Mouse (Mus musculus) heart, adult 2 months (tissue): Measurements from ENCODE around the gene Lsp1. TPM values are rescaled to one million over a fixed set of nuclear protein-coding genes. Genes with fewer than 3 reads are reported as not detected.

Source experiments
- DNase-seq, 2 experiments: peaks; one replicate each; pipeline ENCODE4 v3.0.0; 2021
- H3K27ac ChIP-seq: fragments of 200-600 bp; 2 replicates; pipeline ENCODE4 v1.8.1; 2022
- H3K27me3 ChIP-seq: fragments of 200-500 bp; 2 replicates; pipeline ENCODE4 v1.6.1; 2012; ENCODE audit warnings: mild to moderate bottlenecking, low read length, inconsistent platforms, mixed read lengths; ENCODE audit not compliant: control insufficient read depth, insufficient read depth
- H3K36me3 ChIP-seq: fragments of 200-500 bp; 2 replicates; pipeline ENCODE4 v1.6.1; 2012; ENCODE audit warnings: low read length, inconsistent platforms; ENCODE audit not compliant: control insufficient read depth, insufficient read depth
- H3K4me1 ChIP-seq: fragments of 200-500 bp; 2 replicates; pipeline ENCODE4 v1.6.1; 2011; ENCODE audit warnings: low read length; ENCODE audit not compliant: control insufficient read depth, insufficient read depth
- H3K4me3 ChIP-seq: fragments of 200-600 bp; 2 replicates; pipeline ENCODE4 v1.8.1; 2022
- H3K79me2 ChIP-seq: fragments of 200-500 bp; replicated peaks from 2 replicates; pipeline ENCODE4 v1.6.1; 2012; ENCODE audit warnings: mild to moderate bottlenecking, inconsistent platforms, low read length, moderate library complexity, mixed read lengths; ENCODE audit not compliant: control insufficient read depth, insufficient read depth
- H3K9ac ChIP-seq: fragments of 200-500 bp; 2 replicates; pipeline ENCODE4 v1.6.1; 2012; ENCODE audit warnings: low read depth, mild to moderate bottlenecking, control low read depth, inconsistent platforms, low read length, mixed read lengths
- CTCF ChIP-seq: fragments of 200-600 bp; IDR thresholded peaks from 2 replicates; pipeline ENCODE4 v1.8.1; 2022; ENCODE audit warnings: antibody characterized with exemption, mild to moderate bottlenecking, moderate library complexity
- EP300 ChIP-seq: fragments of 200-500 bp; IDR thresholded peaks from 2 replicates; pipeline ENCODE4 v1.6.1; 2011; ENCODE audit warnings: low read depth, low read length, control low read depth; ENCODE audit not compliant: insufficient read depth
- POLR2A ChIP-seq: fragments of 200-500 bp; IDR thresholded peaks from 2 replicates; pipeline ENCODE4 v1.6.1; 2011; ENCODE audit warnings: mild to moderate bottlenecking, low read depth, low read length, control low read depth; ENCODE audit not compliant: insufficient read depth
- WGBS: fragments of 180-500 bp; shearing (Covaris S2); methylation state at CpG from one replicate; pipeline ENCODE4 v1.1.7; 2018; 5-methylcytosine and 5-hydroxymethylcytosine counted together
- intact Hi-C: fragments of 180-260 bp; cut with DNase I; formaldehyde crosslinking; loops from one replicate; pipeline ENCODE4 v1.15.1; 2025
- polyA plus RNA-seq: library from polyadenylated mRNA; depleted of rRNA; stranded (reverse); fragments of >200 nt; gene quantifications from 2 replicates; pipeline ENCODE4 v1.2.3, GENCODE M21; 2012
- total RNA-seq, 2 experiments: library from RNA; stranded (reverse); gene quantifications; 2 replicates each; pipeline ENCODE4 v1.2.3; 2021

The Lsp1 gene
- total and polyA plus RNA-seq, 3 experiments, result 28.4 to 96.6 (median 35.0) TPM

DNA sequence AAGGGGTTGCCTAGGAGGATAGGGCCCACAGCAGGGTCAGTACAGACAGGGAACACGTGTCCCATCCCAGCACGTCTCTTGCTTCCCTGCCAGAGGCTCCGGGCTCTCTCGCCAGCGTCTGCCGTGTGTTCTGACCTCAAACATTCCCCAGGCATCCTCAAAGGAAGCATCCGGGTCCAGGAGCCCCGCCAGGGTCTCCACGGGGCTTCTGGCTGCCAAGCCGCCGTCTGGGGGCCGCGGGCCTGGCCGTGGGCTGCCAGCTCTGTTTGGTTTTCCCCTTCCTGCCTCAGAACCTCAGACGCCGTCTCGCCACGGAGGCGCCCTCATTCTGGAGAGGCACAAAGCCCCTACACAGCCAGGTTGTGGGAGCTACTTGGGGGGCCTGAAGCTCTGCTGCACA is 27.0 kb upstream of the Lsp1 start:
- TF ChIP-seq CTCF (no peak), POLR2A (no peak), EP300 (no peak)
- intact Hi-C loops, result loop anchor here (5.0 kb wide), 1 partner anchor 244 kb away; no protein-coding TSS in a partner anchor
- Histone ChIP-seq H3K4me3 (no peak overlapping the region), H3K9ac (no peak overlapping the region), H3K27ac (no peak overlapping the region), H3K27me3 (no peaks in the 10 kb centered on the region), H3K79me2 (no peaks in the 10 kb centered on the region), H3K4me1 (peaks cover 3% of the 10 kb centered on the region), H3K36me3 (no peaks in the 10 kb centered on the region)
- 27% methylated on average over 19 of the region's 19 CpGs for WGBS
- DNase-seq, result no peak

DNA sequence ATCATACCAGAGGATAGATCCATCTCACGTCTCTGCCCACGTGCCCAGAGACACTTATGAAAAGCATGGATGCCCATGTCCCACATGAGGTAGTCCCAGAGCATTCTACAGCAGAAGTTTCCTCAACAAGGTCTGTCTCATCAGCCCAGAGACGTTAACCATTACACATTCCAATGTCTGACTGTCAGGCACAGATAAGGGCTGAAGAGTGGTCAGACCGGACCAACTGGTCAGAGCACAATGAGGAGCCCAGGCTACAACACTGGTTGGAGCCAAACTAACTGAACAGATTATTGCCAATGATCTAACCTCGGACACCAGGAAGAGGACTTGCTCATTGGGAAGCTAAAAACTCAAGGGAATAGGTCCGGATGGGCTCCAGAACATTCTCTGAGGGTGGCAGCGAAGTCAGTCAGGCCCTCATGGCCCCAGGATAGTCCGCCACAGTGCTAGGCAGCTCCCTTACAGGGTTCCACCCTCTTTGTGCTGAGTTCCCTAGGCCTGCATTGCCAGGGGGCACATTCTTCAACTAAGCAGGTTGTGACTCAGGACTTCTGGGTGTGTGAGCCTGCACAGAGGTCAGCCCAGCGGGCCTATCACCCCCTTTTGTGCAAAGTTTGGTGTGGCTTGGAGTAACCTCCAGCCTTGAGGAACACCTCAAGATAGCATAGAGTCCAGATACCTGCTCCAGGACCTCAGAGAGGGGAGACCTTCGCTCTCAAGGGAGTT is 26.3 kb upstream of the Lsp1 start, which contains the start of gene Syt8:
Gene Syt8 (plus strand): TSS at position 714 of the 729 bp plus-strand sequence.
- Histone ChIP-seq H3K4me1 (peaks cover 3% of the 10 kb centered on the region), H3K79me2 (no peaks in the 10 kb centered on the region), H3K9ac (no peak within 1 kb of the TSS), H3K27ac (no peak within 1 kb of the TSS), H3K36me3 (no peaks in the 10 kb centered on the region), H3K27me3 (no peaks in the 10 kb centered on the region), H3K4me3 (no peak within 1 kb of the TSS)
- no peak for DNase-seq
- TF ChIP-seq EP300 (no peak), POLR2A (no peak), CTCF (no peak)
- intact Hi-C loops, result loop anchor here (5.0 kb wide), 1 partner anchor 243 kb away; no protein-coding TSS in a partner anchor
- 83% methylated on average over 10 of the region's 10 CpGs for WGBS

DNA sequence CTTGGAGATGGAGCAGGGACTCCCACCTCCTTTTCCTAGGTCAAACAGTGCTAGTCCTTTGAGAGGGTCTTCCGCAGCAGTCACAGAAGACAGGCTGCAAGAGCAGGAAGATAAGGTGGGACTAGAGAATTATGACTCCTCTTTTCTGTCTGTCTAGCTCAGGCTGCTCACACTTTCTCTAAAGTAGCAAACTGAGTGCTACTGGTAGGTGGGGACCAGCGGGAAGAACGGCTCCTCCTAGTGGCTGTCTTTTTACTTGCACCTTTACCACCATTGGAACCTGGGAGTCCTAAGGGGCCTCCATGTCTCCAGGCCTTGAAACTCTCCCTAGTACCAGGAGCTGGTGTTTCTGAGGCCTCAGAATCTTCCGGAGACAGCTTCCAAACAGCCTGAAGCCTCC is 25.1 kb upstream of the Lsp1 start:
- Histone ChIP-seq H3K4me3 (no peak overlapping the region), H3K36me3 (no peaks in the 10 kb centered on the region), H3K27me3 (no peaks in the 10 kb centered on the region), H3K9ac (no peak overlapping the region), H3K27ac (no peak overlapping the region), H3K79me2 (no peaks in the 10 kb centered on the region), H3K4me1 (peaks cover 3% of the 10 kb centered on the region)
- no peak for TF ChIP-seq POLR2A
- TF ChIP-seq CTCF, result peak; percentile 95
- TF ChIP-seq EP300, result peak; percentile 83
- intact Hi-C loops, result loop anchor here (1.0 kb wide), 3 partner anchors 75 to 119 kb away; no protein-coding TSS in a partner anchor
- 19% methylated on average over 4 of the region's 4 CpGs for WGBS
- DNase-seq, result peak; percentile 62

DNA sequence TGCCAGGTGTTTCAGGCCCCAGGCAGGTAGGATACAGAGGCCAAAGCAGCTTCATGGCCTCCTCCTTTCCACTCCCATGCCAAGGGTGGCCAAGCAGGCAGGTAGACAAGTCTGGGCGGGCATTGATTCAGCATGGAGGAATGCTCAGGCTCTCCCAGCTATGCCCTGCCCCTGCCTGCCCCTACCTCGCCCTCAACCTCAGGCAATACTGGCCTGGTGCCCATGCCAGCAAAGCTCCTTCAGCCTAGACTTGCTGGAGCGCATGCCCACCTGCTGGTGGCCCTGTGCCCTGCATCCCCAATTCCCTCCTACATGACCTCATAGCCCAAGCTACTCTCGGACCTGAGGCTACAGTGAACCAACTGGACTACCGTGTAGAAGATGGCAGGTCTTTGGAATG is 23.3 kb upstream of the Lsp1 start:
- Histone ChIP-seq H3K9ac (no peak overlapping the region), H3K27me3 (no peaks in the 10 kb centered on the region), H3K79me2 (no peaks in the 10 kb centered on the region), H3K27ac (no peak overlapping the region), H3K4me3 (no peak overlapping the region), H3K4me1 (peaks cover 5% of the 10 kb centered on the region), H3K36me3 (no peaks in the 10 kb centered on the region)
- intact Hi-C loops, result no loop called here
- TF ChIP-seq CTCF (0 out of 2 replicates have a peak, but pooled peaks have one; percentile 23), EP300 (no peak)
- WGBS, result 88% methylated on average over 5 of the region's 5 CpGs
- DNase-seq, result no peak

GRCm38 (mm10) chr7:142439966-142440365 is 20.6 kb upstream of the Lsp1 start:
- no peaks in the 10 kb centered on the region for H3K79me2 ChIP-seq
- H3K4me3 ChIP-seq, result no peak overlapping the region
- no peak for TF ChIP-seq EP300
- TF ChIP-seq CTCF, result no peak
- TF ChIP-seq POLR2A, result no peak
- no peaks in the 10 kb centered on the region for H3K36me3 ChIP-seq
- no peaks in the 10 kb centered on the region for H3K27me3 ChIP-seq
- peaks cover 5% of the 10 kb centered on the region for H3K4me1 ChIP-seq
- WGBS, result 81% methylated on average over 14 of the region's 14 CpGs
- H3K27ac ChIP-seq, result no peak overlapping the region
- peak in 1 of 2 experiments; percentile 17 for DNase-seq
- intact Hi-C loops, result loop anchor here (1.0 to 5.0 kb wide), 3 partner anchors 37 to 141 kb away; no protein-coding TSS in a partner anchor
- no peak overlapping the region for H3K9ac ChIP-seq

DNA sequence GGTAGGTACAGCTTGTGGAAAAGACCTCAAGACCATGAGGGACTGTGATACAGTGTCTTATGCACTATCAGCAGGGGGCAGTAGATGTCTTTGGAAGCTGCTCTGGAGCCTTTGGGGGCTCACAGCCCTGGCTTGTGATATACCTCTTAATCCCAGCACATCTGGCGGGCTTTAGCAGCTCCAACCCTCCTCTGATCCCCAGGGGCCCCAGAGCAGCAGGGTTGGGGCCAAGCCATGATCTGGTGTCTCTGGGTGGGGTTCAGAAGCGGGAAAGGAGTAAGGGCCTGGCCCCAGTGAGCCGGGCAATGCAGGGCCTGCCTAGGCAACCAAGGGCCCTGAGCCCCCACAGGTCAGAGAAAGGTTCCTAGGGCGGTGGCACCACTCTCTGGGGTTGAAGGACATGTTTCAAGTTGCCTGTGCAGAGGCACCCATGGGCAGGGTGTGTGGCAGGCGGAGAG is 19.9 kb upstream of the Lsp1 start:
- peak; percentile 62 to 71 for DNase-seq
- Histone ChIP-seq H3K4me3 (no peak overlapping the region), H3K36me3 (no peaks in the 10 kb centered on the region), H3K9ac (no peak overlapping the region), H3K4me1 (peaks cover 3% of the 10 kb centered on the region; the same call in 1 of the 2 replicates), H3K27ac (no peak overlapping the region), H3K79me2 (no peaks in the 10 kb centered on the region), H3K27me3 (no peaks in the 10 kb centered on the region)
- peak; percentile 84 for TF ChIP-seq CTCF
- peak; percentile 63; the same call in 1 of the 2 replicates for TF ChIP-seq EP300
- TF ChIP-seq POLR2A, result no peak
- intact Hi-C loops, result loop anchor here (1.0 to 5.0 kb wide), 3 partner anchors 37 to 140 kb away; no protein-coding TSS in a partner anchor
- 56% methylated on average over 5 of the region's 5 CpGs for WGBS
